Mouse (Mus musculus) kidney, adult 2 months (tissue): ENCODE measurements at regions not wholly inside any gene's neighbourhood (a gene's known extent, or its start where the extent isn't known, plus 50 kb on each side); places are given as distances from the start of the nearest gene placed in this dataset.

Experiments
- CTCF ChIP-seq: fragments of 200-500 bp; conservative IDR thresholded peaks from 2 replicates; pipeline ENCODE4 v1.5.1; 2011; ENCODE audit warnings: low read depth, mild to moderate bottlenecking, control low read depth, low read length, moderate library complexity, mixed read lengths; ENCODE audit not compliant: insufficient read depth, insufficient read length
- POLR2A ChIP-seq: fragments of 200-500 bp; IDR thresholded peaks from one replicate; pipeline ENCODE4 v1.6.1; 2011; ENCODE audit warnings: low read depth, low read length, control low read depth

GRCm38 (mm10) chr13:5497535-5497934 lies 363.7 kb upstream of the Klf6 start:
- no peak for TF ChIP-seq POLR2A
- TF ChIP-seq CTCF: no peak
